Mouse (Mus musculus) B cell, adult 67 days (primary cell): ENCODE measurements around the gene Fam178b. TPM values are rescaled to one million over a fixed set of nuclear protein-coding genes. Genes with fewer than 3 reads are reported as not detected.

Experiments used
- total RNA-seq, 2 experiments: library from RNA; stranded (reverse); gene quantifications; 4 replicates each; pipeline ENCODE4 v1.2.4; 2023

Gene Fam178b
- total RNA-seq, result not detected

DNA sequence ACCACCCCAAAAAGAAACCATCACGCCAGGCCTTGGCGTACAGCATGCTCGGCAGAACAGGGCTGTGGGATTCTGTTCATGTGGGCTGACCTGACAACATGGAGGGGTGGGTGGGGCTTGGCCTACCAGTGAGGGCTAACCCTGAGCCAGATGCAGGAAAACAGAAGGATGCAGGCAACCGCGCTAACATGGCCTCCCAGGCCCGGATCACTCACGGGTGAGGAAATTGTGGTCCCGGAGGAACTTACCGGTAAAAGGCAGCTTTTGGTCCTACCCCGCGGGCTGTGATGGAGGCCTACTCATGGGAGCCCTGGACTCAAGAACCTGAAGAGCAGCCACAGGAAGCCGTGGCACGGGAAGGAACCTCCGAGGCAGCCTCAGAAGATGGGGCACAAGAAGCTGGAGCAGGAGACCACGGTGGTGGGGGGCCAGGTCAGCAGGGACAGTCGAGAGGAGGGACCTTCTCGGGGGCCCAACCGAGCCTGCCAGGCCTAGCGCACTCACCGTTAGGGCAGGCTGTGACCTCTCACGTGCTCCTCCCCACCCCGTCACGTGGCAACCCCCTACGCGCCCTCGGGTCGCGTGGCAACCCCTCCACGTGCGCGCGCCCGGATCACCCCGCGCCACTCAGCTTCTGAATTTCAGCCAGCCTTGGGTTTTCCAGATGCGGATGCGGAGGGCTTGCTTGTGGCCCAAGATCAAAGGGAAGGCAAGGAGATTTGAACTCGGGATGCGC, at the start of gene Fam178b:
TSS of gene Fam178b (minus strand) at position 564 of the 736 bp plus-strand sequence.

DNA sequence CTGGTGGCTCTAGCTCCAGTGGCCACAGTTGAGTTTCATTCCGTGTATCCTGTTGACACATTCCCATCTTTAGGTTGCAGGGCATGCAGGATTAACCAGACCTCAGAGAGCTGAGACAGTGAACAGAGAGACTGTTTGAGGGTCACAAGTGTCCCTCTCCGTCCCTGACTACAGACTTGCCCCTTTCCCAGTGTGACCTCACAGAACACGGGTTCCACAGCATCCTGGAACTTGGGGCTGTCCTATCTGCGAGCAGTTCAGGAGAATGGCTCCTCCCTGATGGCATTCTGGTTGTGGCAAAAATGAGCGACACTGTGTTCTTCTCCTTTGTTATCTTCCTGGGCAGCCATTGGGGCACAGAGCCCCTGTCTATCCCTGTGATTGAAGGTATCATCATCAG, 31.3 kb upstream of the Fam178b start, which contains the start of gene Actr1b:
TSS of gene Actr1b (minus strand) at position 112 of the 400 bp plus-strand sequence.

DNA sequence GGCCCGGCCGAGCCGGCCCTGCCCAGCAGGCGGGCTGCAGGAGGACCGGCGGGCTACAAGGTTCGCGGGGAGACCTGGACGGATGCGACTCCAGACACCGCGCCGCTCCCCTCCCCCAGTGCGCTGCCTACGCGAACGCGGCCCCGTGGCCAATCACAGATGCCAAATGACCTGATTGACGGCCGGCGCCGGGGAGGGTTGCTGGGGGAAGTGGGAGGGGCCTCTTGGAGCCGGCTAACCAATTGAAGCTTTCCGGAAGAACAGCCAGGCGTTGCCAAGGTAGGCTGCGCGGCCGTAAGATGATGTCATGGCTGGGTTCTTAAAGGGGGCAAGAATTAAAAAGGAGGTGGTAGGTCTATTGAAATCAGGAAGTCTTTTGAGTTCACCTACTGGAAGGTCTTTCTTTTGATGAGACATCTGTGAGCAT, 26.9 kb upstream of the Fam178b start, which contains the start of gene 4933424G06Rik:
TSS of gene 4933424G06Rik (plus strand) at position 296 of the 427 bp plus-strand sequence.

DNA sequence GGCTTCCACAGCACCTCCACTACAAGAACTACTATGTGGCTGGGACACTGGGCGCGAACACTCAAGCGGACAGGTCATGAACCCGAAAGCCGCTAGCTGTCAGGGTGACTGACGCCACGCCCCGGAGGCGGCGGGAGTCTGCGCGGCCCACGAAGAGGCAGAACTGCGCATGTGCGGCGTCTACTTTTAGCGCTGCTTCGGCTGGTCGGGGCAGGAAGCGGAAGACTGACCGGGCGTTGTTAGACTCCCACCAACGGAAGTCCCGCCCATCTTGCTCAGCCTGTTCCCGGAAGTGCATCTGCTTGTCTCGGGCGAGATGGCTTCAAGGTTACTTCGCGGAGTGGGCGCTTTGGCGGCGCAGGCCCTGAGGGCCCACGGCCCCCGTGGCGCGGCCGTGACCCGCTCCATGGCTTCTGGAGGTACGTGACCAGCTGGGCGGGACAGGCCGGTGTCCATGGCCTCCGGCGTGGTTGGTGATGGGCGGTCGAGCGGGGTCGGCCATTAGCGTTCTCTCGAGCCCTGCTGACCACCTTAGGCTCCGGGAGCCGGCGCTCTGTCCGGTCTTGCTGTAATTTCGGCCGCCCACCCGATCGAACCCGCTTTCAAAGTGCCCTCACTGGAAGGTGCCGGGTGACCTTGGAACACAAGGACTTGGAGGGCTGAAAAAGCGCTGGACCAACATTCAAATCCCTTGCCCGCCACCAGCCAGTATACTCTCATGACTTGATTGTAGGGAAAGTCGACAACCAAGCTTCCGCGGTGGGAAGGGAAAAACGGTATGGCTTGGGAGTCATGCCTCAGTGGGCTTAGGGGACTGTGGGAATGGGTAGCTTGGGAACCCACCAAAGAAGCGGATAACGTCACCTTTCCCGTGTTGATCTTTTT, 8.5 kb upstream of the Fam178b start, which contains the start of gene Cox5b:
TSS of gene Cox5b (plus strand) at position 179 of the 885 bp plus-strand sequence.

DNA sequence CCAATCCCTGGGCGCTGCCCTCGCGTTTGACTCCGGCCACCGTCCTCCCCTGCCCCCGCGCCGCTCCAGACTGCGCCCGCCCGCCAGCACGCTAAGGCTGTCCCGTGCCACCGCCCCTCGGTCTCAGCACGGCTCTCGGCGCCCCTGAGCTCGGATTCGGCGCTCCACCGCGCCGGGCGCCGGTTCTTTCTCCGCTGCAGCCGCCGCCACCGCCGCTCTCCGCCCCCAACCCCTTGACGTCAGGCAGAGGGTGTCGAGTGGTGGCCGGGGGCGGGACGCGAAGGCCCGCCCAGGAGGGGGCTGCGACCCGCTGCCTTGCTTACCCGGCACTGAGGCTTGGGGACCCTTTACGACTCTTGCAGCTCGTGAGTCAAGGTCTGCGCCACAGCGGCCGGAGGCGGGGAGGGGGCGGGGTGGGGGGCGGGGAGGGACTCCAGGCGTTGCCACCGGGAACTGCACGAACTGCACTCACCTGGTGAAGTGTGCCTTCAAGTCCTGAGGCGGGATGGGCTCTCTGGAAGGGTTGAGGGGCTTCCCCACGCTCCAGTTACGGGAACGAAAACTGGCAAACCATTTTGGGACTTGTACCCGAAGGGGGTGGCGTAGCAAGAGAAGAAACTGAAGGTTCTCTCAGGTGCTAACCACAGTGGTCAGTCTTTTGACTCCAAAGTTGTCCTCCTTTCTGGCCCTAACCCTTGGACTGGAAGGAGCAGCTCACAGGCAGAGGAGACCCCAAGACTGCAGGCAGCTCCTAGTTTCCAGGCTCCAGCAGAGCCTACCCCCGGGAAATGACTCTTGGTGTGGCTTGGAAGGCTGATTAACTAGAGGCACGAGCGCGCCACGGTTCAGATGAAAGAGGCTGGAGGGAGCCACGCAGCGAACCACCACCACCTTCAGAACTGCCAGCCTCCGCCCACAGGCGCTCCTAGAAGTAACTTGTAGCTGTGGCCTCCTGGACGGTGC, 124.7 kb downstream of the Fam178b start, which contains the start of gene Sema4c:
TSS of gene Sema4c (minus strand) at position 319 of the 963 bp plus-strand sequence.

DNA sequence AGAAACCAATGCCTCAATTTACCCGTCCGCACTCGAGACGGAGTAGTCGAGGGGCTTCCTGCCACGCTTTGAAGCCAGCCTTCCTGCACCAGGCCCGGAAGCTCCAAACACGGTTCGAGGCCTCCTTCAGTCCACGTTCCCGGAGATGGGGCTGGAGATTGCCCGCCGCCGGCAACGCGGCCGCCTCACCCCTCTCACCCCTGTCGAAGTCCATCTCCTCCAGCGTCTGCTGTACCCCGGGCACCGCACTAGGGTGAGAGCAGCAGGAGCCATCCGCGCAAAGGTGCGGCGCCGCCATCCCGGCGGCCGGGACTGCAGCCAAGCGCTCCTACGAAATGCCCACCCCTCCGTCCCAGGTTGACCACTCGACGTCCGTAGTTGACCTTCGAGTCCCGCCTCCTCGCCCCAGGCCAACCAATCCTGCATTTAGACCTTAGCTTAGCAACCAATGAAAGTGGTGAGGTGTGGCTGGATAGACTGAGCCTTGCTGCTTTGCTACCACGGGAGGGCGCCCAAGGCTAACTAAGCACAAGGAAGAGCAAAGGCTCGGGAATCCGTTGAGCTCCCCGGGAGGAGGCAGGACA, 136.0 kb downstream of the Fam178b start, which contains the start of gene Ankrd39:
TSS of gene Ankrd39 (minus strand) at position 558 of the 584 bp plus-strand sequence.

DNA sequence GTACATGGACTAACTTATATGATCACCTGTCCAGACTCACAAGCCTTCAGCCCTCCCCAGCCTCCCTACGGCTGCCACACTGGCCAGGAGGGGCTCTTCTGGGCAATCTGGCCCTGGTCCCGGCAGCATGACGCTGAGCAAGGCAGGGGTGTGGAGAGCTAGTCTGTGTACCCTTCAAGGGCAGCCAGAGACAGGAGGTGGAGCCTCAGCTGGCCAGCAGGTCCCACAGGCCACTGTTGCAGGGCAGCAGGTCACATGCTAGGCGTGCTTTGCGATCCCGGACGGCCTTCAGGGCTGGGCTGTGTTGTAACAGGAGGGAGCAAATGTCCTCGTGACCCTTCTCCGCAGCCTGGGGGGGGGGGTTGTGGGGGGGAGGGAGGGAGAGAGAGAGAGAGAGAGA, 143.8 kb downstream of the Fam178b start, which contains the start of gene Gm42417:
TSS of gene Gm42417 (minus strand) at position 244 of the 400 bp plus-strand sequence.

DNA sequence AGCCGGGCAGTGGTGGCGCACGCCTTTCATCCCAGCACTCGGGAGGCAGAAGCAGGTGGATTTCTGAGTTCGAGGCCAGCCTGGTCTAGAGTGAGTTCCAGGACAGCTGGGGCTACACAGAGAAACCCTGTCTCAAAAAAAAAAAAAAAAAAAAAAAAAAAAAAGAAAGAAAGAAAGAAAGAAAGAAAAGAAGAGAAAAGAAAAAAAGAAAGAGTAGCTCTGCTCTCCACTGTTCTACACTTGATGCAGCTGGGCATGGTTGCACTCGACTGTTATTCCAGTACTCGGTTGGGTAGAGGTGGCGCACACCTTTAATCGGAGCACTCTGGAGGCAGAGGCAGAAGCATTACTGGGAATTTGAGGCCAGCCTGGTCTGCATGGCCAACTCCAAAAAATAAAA, 146.2 kb downstream of the Fam178b start, which contains the start of gene Ankrd23:
TSS of gene Ankrd23 (minus strand) at position 101 of the 400 bp plus-strand sequence.

Other genes with a start within 250 kb of the Fam178b start
- gene Lman2l, start 237.9 kb downstream of the Fam178b start, total RNA-seq, result 10 to 100 TPM; 29.5 to 43.4 TPM
- gene Cnnm4, start 211.6 kb downstream of the Fam178b start, total RNA-seq, result 10 to 100 TPM; 24.6 to 24.7 TPM
- 10 to 100 TPM; 35.2 to 38.8 TPM for gene Cnnm3, start 171.3 kb downstream of the Fam178b start, total RNA-seq
- gene Ankrd23, start 146.3 kb downstream of the Fam178b start, total RNA-seq, result 10 to 100 TPM; 28.6 to 29.7 TPM
- not detected for gene Gm42417, start 143.8 kb downstream of the Fam178b start, total RNA-seq
- 10 to 100 TPM; 14.1 to 22.9 TPM for gene Ankrd39, start 135.7 kb downstream of the Fam178b start, total RNA-seq
- gene Sema4c, start 124.8 kb downstream of the Fam178b start, total RNA-seq, result not detected
- gene Cox5b, start 8.3 kb upstream of the Fam178b start, total RNA-seq, result 100 to 1,000 TPM; 206 to 224 TPM
- gene 4933424G06Rik, start 27.0 kb upstream of the Fam178b start, total RNA-seq, result 1 to 10 TPM in 1 of 2 experiments, under 1 TPM in 1; 0.81 to 2.0 TPM
- gene Actr1b, start 31.2 kb upstream of the Fam178b start, total RNA-seq, result 10 to 100 TPM; 83.0 to 99.2 TPM
- gene Zap70, start 78.6 kb upstream of the Fam178b start, total RNA-seq, result 1 to 10 TPM; 2.2 to 4.7 TPM